Mouse (Mus musculus) regulatory T cell (primary cell): ENCODE measurements around the gene Ccdc155.

Experiments
- in situ Hi-C: fragments of 300-600 bp; cut with MboI, MseI; formaldehyde crosslinking; loops from one replicate; pipeline ENCODE4 v1.15.1; 2025; ENCODE audit warnings: high pct_unique_total_duplicates

Gene Ccdc155

GRCm38 (mm10) chr7:45204380-45205143 is at the start of gene Ccdc155:
TSS of gene Ccdc155 (minus strand) at chr7:45204892.
- in situ Hi-C loops, result no loop called here

- in situ Hi-C loops, result no loop called here
These were observed 49.1 kb upstream of the Ccdc155 start for GRCm38 (mm10) chr7:45253806-45254205.

- in situ Hi-C loops, result no loop called here
These were observed 43.0 kb upstream of the Ccdc155 start for GRCm38 (mm10) chr7:45247666-45248065.

- in situ Hi-C loops, result no loop called here
These were observed 36.7 kb upstream of the Ccdc155 start for GRCm38 (mm10) chr7:45241389-45241749.

GRCm38 (mm10) chr7:45240633-45241388 is 36.1 kb upstream of the Ccdc155 start, which contains the start of gene Slc6a16:
TSS of gene Slc6a16 (plus strand) at chr7:45241085.
- in situ Hi-C loops, result no loop called here

GRCm38 (mm10) chr7:45240109-45240508 is 35.4 kb upstream of the Ccdc155 start:
- in situ Hi-C loops, result no loop called here

- in situ Hi-C loops, result no loop called here
These were observed 34.2 kb upstream of the Ccdc155 start, which contains the start of gene Cd37 for GRCm38 (mm10) chr7:45238723-45239496. TSS of gene Cd37 (minus strand) at chr7:45239115.

- in situ Hi-C loops, result no loop called here
These were observed 33.3 kb upstream of the Ccdc155 start for GRCm38 (mm10) chr7:45237747-45238699.

GRCm38 (mm10) chr7:45235656-45236180 is 31.0 kb upstream of the Ccdc155 start:
- in situ Hi-C loops, result no loop called here

GRCm38 (mm10) chr7:45234922-45235571 is 30.4 kb upstream of the Ccdc155 start:
- in situ Hi-C loops, result no loop called here

- in situ Hi-C loops, result no loop called here
These were observed 29.7 kb upstream of the Ccdc155 start for GRCm38 (mm10) chr7:45234333-45234841.

- in situ Hi-C loops, result no loop called here
These were observed 29.1 kb upstream of the Ccdc155 start for GRCm38 (mm10) chr7:45233580-45234332.

- in situ Hi-C loops, result no loop called here
These were observed 28.2 kb upstream of the Ccdc155 start for GRCm38 (mm10) chr7:45232716-45233465.

- in situ Hi-C loops, result no loop called here
These were observed 27.2 kb upstream of the Ccdc155 start for GRCm38 (mm10) chr7:45231941-45232340.

GRCm38 (mm10) chr7:45231192-45231591 is 26.5 kb upstream of the Ccdc155 start:
- in situ Hi-C loops, result no loop called here

GRCm38 (mm10) chr7:45229459-45230203 is 24.9 kb upstream of the Ccdc155 start:
- in situ Hi-C loops, result no loop called here

GRCm38 (mm10) chr7:45229046-45229445 is 24.4 kb upstream of the Ccdc155 start:
- in situ Hi-C loops, result no loop called here

- in situ Hi-C loops, result no loop called here
These were observed 23.9 kb upstream of the Ccdc155 start for GRCm38 (mm10) chr7:45228548-45228947.
